9 mouse cellular contexts compared by ENCODE assay signal in genomic region chr5:151247115-151247875, GRCm38 (mm10). TPM values are rescaled to one million over a fixed set of nuclear protein-coding genes. Genes with fewer than 3 reads are reported as not detected.
DNase-seq lines count a peak whose midpoint lies in the region; ATAC-seq and TF ChIP-seq lines count a peak whose summit lies in the region.
"Had no signal": no experiment of that assay in that cellular context is flagged by ENCODE, and none has a peak within 500 bp of the region (broad histone marks: within the 10 kb centered on the region; RNA-seq: fewer than 3 reads in every experiment).

No protein-coding gene starts in this region.

- no peaks in the 10 kb centered on the region for H3K36me3 ChIP-seq in thymus, adult 2 months (ENCODE audit: control insufficient read depth, insufficient read depth, low read length)
- H3K36me3 ChIP-seq: limb, embryonic 13.5 days had no signal

- H3K27ac ChIP-seq in layer of hippocampus, adult 2 months: peak overlapping the region; percentile 29; the same call in 1 of the 2 replicates
- H3K27ac ChIP-seq in thymus, adult 2 months (ENCODE audit: control insufficient read depth, insufficient read depth, low read length): peak overlapping the region; percentile 74
- H3K27ac ChIP-seq: limb, embryonic 13.5 days had no signal

- no peak for DNase-seq in layer of hippocampus, adult 2 months (ENCODE audit: low spot score in 2 of 2)
- DNase-seq in layer of hippocampus, adult 11-12 months (ENCODE audit: low spot score): no peak
- DNase-seq in lung, adult 2 months: peak; percentile 19
- peak; percentile 29 for DNase-seq in thymus, adult 2 months
- DNase-seq in spleen, postnatal 4 days (ENCODE audit: low spot score in 2 of 2): no peak
- no peak for DNase-seq in adrenal gland, adult 2 months

- no peaks in the 10 kb centered on the region for H3K27me3 ChIP-seq in thymus, adult 2 months (ENCODE audit: control insufficient read depth, insufficient read depth, low read length)
- H3K27me3 ChIP-seq: limb, embryonic 13.5 days had no signal

- no peak for TF ChIP-seq POLR2A in lung, adult 2 months (IDR thresholded peaks at IDR 0.05; ENCODE audit: borderline replicate concordance, extremely low read depth, low read depth, low read length)
- TF ChIP-seq POLR2A in thymus, adult 2 months (IDR thresholded peaks at IDR 0.05; ENCODE audit: control insufficient read depth, extremely low read depth, insufficient read depth, low read length, poor library complexity): no peak

- TF ChIP-seq CTCF in layer of hippocampus, adult 2 months (conservative IDR thresholded peaks at IDR 0.05): no peak
- TF ChIP-seq CTCF in lung, adult 2 months (IDR thresholded peaks at IDR 0.05; ENCODE audit: insufficient read depth, low read length): no peak
- TF ChIP-seq CTCF in thymus, adult 2 months (IDR thresholded peaks at IDR 0.05; ENCODE audit: borderline replicate concordance, control insufficient read depth, extremely low read depth, insufficient read depth, low read length, poor library complexity): no peak

- H3K4me1 ChIP-seq in lung, adult 2 months (ENCODE audit: control insufficient read depth, insufficient read depth, low read length): peaks cover 10% of the 10 kb centered on the region
- peaks cover 5% of the 10 kb centered on the region; the same call in 1 of the 2 replicates for H3K4me1 ChIP-seq in thymus, adult 2 months (replicated peaks; ENCODE audit: control insufficient read depth, insufficient read depth, low read length)

- no peak overlapping the region for H3K4me3 ChIP-seq in layer of hippocampus, adult 2 months
- H3K4me3 ChIP-seq in lung, adult 2 months (replicated peaks; ENCODE audit: extremely low read depth, low read depth, low read length): no peak overlapping the region
- H3K4me3 ChIP-seq in thymus, adult 2 months (ENCODE audit: control insufficient read depth, insufficient read depth, low read length): no peak overlapping the region
- H3K4me3 ChIP-seq: limb, embryonic 13.5 days had no signal

- ATAC-seq in hematopoietic stem cell, adult 5-6 weeks (replicated peaks in 1 of 2; ENCODE audit: insufficient read depth in 1 of 2, low FRiP score in 2 of 2, low TSS enrichment in 1 of 2, low read depth in 1 of 2, poor library complexity in 2 of 2, severe bottlenecking in 2 of 2): peak; percentile 84 to 90
- no peak for ATAC-seq in frontal cortex, adult (ENCODE audit: low TSS enrichment)

- 21% methylated on average over 11 of the region's 11 CpGs for WGBS in lung, adult 2 months
- WGBS in thymus, adult 2 months: 9% methylated on average over 11 of the region's 11 CpGs

RNA-seq across cellular contexts. Expression of gene Stard13, which starts 13.7 kb away (rescaled TPM):
- 10 to 100 TPM; 18.1 to 24.8 TPM for total RNA-seq in layer of hippocampus, adult 2 months (2021)
- total RNA-seq in hematopoietic stem cell, adult 5-6 weeks (2017): 0.30 and 1.5 TPM in 2 replicates
- 45.6 and 57.3 TPM in 2 replicates for polyA plus RNA-seq in lung, adult 2 months (2012; rRNA removed)
- 1.4 and 1.9 TPM in 2 replicates for polyA plus RNA-seq in thymus, adult 2 months (2012; rRNA removed)
- total RNA-seq in adrenal gland, adult 2 months (2021): 10 to 100 TPM; 11.3 to 20.4 TPM
- polyA plus RNA-seq in adrenal gland, adult 2 months (2012; rRNA removed): 4.7 and 5.0 TPM in 2 replicates

Comparison
In these comparisons a context has a peak if more than half of its experiments do, and no peak if none do; other contexts are left out.
1. DNase-seq: peak in lung, adult 2 months (single experiment) and thymus, adult 2 months (single experiment); none in layer of hippocampus, adult 2 months (0 of 2), layer of hippocampus, adult 11-12 months (single experiment), spleen, postnatal 4 days (0 of 2) and adrenal gland, adult 2 months (single experiment).